Mouse (Mus musculus): Measurements from ENCODE around the gene Ankrd54. TPM values are rescaled to one million over a fixed set of nuclear protein-coding genes. Genes with fewer than 3 reads are reported as not detected.

The Ankrd54 gene
- polyA plus RNA-seq, 1 experiment from 2014 or later = 40.9 TPM

DNA sequence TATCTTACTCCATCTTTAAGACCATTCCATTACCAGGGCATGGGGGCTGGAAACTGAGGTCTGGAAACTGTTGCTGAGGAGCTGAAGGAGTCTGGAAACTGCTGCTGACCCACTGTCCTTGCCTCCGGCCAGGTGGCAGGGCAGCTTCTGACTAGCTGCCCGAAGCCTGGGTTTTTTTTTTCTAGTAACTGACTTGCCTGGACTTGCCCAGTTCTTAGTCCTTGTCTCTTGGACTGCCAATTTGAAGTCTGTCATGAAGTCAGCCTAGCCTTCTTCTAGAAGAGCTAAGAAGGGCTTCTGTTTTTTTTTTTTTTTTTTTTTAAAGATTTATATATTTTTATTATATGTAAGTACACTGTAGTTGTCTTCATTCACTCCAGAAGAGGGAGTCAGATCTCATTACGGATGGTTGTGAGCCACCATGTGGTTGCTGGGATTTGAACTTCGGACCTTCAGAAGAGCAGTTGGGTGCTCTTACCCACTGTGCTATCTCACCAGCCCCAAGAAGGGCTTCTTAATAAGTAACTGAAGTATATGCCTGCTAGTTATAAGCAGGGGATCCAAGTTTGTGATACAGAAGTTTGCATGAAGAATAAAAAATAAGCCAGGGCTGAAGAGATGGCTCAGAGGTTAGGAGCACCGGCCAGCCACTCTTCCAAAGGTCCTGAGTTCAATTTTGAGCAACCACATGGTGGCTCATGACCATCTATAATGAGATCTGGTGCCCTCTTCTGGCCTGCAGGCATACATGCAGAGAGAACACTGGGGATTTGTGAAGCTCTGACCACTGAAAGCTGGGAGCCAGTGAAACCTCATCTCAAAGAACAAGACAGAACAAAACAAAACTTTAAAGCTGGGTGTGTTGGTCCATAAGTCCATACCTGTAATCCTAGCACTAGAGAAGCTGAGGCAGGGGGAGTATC lies 8.7 kb upstream of the Ankrd54 start:
- Histone ChIP-seq H3K36me3 (ENCODE audit: control insufficient read depth, insufficient read depth) (no peaks in the 10 kb centered on the region), H3K9me3 (replicated peaks; ENCODE audit: control insufficient read depth, low read length) (no peaks in the 10 kb centered on the region), H3K9ac (ENCODE audit: low read depth, low read length) (no peak overlapping the region), H3K4me2 (ENCODE audit: low read depth, low read length) (no peak overlapping the region), H3K4me3 (ENCODE audit: low read depth, low read length) (no peak overlapping the region), H3K4me1 (ENCODE audit: control insufficient read depth, low read depth, low read length) (peaks cover 44% of the 10 kb centered on the region), H3K27me3 (ENCODE audit: control insufficient read depth, insufficient read depth, low read depth, low read length) (no peaks in the 10 kb centered on the region), H3K27ac (ENCODE audit: low read length) (no peak overlapping the region)
- no peak for ATAC-seq (ENCODE audit: low read depth)
- WGBS (ENCODE audit: insufficient replicate concordance) = 62% methylated on average over 5 of the region's 5 CpGs

- Histone ChIP-seq H3K27ac (ENCODE audit: low read length) (peak overlapping the region; percentile 77), H3K4me3 (ENCODE audit: low read depth, low read length) (no peak overlapping the region), H3K36me3 (ENCODE audit: control insufficient read depth, insufficient read depth) (no peaks in the 10 kb centered on the region), H3K9me3 (replicated peaks; ENCODE audit: control insufficient read depth, low read length) (no peaks in the 10 kb centered on the region), H3K9ac (ENCODE audit: low read depth, low read length) (peak overlapping the region; percentile 12; the same call in 1 of the 2 replicates), H3K4me2 (ENCODE audit: low read depth, low read length) (peak overlapping the region; percentile 47), H3K27me3 (ENCODE audit: control insufficient read depth, insufficient read depth, low read depth, low read length) (no peaks in the 10 kb centered on the region), H3K4me1 (ENCODE audit: control insufficient read depth, low read depth, low read length) (peaks cover 48% of the 10 kb centered on the region)
- 44% methylated on average over 3 of the region's 3 CpGs for WGBS (ENCODE audit: insufficient replicate concordance)
- peak; percentile 80 for ATAC-seq (ENCODE audit: low read depth)
These were observed 5.7 kb upstream of the Ankrd54 start for GRCm38 (mm10) chr15:79068416-79068815.

DNA sequence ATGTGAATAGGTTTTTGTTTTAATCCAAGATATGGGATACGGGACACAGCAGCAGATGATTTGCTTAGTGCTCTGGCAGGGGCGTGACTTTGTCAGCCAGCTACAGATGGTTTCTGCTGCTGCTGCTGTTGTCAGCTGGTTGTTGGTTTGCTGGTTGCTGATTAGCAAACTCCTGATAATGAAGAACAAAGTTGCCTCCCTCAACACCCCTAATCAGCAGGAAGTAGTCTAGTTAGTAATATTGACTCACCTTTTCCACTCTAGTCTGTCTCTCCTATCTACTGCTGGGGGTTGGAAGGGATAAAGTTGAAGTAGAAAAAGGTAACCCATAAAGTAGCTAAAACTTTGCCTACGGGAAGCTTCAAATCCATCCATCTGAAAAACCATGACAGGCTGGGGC lies 4.9 kb upstream of the Ankrd54 start:
- peak overlapping the region; percentile 47 for H3K4me2 ChIP-seq (ENCODE audit: low read depth, low read length)
- peak; percentile 6 for ATAC-seq (ENCODE audit: low read depth)

GRCm38 (mm10) chr15:79066276-79066675 lies 3.6 kb upstream of the Ankrd54 start:
- Histone ChIP-seq H3K27ac (ENCODE audit: low read length) (no peak overlapping the region), H3K27me3 (ENCODE audit: control insufficient read depth, insufficient read depth, low read depth, low read length) (no peaks in the 10 kb centered on the region), H3K4me1 (ENCODE audit: control insufficient read depth, low read depth, low read length) (peaks cover 51% of the 10 kb centered on the region), H3K9ac (ENCODE audit: low read depth, low read length) (no peak overlapping the region), H3K9me3 (replicated peaks; ENCODE audit: control insufficient read depth, low read length) (no peaks in the 10 kb centered on the region), H3K4me3 (ENCODE audit: low read depth, low read length) (no peak overlapping the region), H3K4me2 (ENCODE audit: low read depth, low read length) (no peak overlapping the region), H3K36me3 (ENCODE audit: control insufficient read depth, insufficient read depth) (no peaks in the 10 kb centered on the region)
- no peak for ATAC-seq (ENCODE audit: low read depth)
- WGBS (ENCODE audit: insufficient replicate concordance) = 59% methylated on average over 2 of the region's 2 CpGs

More for the DNA sequence above, 4.9 kb upstream of the Ankrd54 start:
- no peaks in the 10 kb centered on the region for H3K36me3 ChIP-seq (ENCODE audit: control insufficient read depth, insufficient read depth)
- H3K9ac ChIP-seq (ENCODE audit: low read depth, low read length) = no peak overlapping the region; the same call in 1 of the 2 replicates
- 20% methylated on average over 3 of the region's 3 CpGs for WGBS (ENCODE audit: insufficient replicate concordance)
- peaks cover 50% of the 10 kb centered on the region for H3K4me1 ChIP-seq (ENCODE audit: control insufficient read depth, low read depth, low read length)
- H3K27ac ChIP-seq (ENCODE audit: low read length) = peak overlapping the region; percentile 77
- no peaks in the 10 kb centered on the region for H3K27me3 ChIP-seq (ENCODE audit: control insufficient read depth, insufficient read depth, low read depth, low read length)
- H3K9me3 ChIP-seq (replicated peaks; ENCODE audit: control insufficient read depth, low read length) = no peaks in the 10 kb centered on the region
- no peak overlapping the region for H3K4me3 ChIP-seq (ENCODE audit: low read depth, low read length)

DNA sequence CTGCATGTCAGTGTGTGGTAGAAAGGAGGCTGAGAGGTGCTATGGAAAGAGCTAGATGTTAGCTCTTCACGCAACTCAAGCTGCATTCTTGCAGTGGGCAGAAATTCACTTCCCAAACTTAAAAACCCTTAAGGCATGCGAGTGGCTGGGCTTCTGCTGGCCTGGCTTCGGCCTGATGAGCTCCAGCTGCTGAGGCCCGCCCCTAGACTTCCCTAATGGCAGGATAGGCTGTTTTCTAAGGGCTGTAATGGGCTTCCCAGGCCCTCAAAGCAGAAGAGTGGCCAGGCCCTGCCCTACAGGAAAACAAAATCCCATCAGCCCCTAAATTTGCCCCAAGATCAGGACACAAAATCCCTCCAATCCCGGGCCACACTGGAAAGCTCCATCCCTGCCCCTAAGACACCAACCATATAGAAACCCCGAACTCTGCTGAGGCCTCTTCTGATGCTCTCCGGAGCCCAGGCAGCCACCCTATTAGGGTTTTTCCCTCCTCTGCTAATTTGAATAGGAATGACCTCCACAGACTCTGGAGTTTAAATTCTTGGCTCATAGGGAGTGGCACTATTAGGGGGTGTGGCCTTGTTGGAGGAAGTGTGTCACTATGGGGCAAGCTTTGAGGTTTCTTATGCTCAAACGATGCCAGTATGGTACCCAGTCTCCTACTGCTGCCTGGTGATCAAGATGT lies 2.5 kb upstream of the Ankrd54 start:
- no peak overlapping the region for H3K4me2 ChIP-seq (ENCODE audit: low read depth, low read length)
- 70% methylated on average over 8 of the region's 8 CpGs for WGBS (ENCODE audit: insufficient replicate concordance)
- peaks cover 7% of the 10 kb centered on the region for H3K36me3 ChIP-seq (ENCODE audit: control insufficient read depth, insufficient read depth)
- H3K9ac ChIP-seq (ENCODE audit: low read depth, low read length) = no peak overlapping the region
- H3K27ac ChIP-seq (ENCODE audit: low read length) = peak overlapping the region; percentile 25; the same call in 1 of the 2 replicates
- no peak for ATAC-seq (ENCODE audit: low read depth)
- H3K4me1 ChIP-seq (ENCODE audit: control insufficient read depth, low read depth, low read length) = peaks cover 62% of the 10 kb centered on the region
- H3K27me3 ChIP-seq (ENCODE audit: control insufficient read depth, insufficient read depth, low read depth, low read length) = no peaks in the 10 kb centered on the region
- H3K4me3 ChIP-seq (ENCODE audit: low read depth, low read length) = no peak overlapping the region
- H3K9me3 ChIP-seq (replicated peaks; ENCODE audit: control insufficient read depth, low read length) = no peaks in the 10 kb centered on the region

DNA sequence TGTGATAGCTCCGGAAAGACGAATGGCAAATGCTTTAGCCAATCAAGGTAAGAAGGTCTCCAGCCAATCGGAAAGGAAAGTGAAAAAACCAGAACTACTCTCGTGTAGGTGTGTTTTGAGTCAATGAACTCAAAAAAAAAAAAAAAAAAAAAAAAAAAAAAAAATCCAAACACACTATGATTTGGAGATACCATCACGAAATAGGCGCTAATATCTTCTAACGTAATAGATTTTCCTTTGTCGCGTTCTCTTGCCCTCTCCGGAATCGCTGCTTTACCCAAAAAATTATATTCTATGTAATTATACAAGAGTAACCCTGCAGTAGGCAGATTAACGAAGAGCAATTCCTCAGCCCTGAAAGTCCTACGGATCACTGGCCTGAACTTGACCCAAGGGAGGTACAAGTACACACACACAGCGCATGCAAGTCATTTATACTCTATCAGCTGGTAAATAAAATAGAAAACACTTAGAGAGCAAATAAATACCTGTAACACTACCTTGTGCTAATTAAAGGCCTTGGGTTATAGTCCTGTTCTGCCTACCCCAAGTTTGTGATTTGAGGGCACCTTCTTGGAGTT lies 557 bp upstream of the Ankrd54 start:
- Histone ChIP-seq H3K9me3 (replicated peaks; ENCODE audit: control insufficient read depth, low read length) (no peaks in the 10 kb centered on the region), H3K9ac (ENCODE audit: low read depth, low read length) (peak overlapping the region; percentile 58), H3K4me2 (ENCODE audit: low read depth, low read length) (peak overlapping the region; percentile 78), H3K36me3 (ENCODE audit: control insufficient read depth, insufficient read depth) (peaks cover 27% of the 10 kb centered on the region), H3K4me3 (ENCODE audit: low read depth, low read length) (peak overlapping the region; percentile 50), H3K27ac (ENCODE audit: low read length) (peak overlapping the region; percentile 59), H3K27me3 (ENCODE audit: control insufficient read depth, insufficient read depth, low read depth, low read length) (no peaks in the 10 kb centered on the region), H3K4me1 (ENCODE audit: control insufficient read depth, low read depth, low read length) (peaks cover 66% of the 10 kb centered on the region)
- no peak for ATAC-seq (ENCODE audit: low read depth)
- WGBS (ENCODE audit: insufficient replicate concordance) = 10% methylated on average over 14 of the region's 14 CpGs

GRCm38 (mm10) chr15:79060887-79061565 lies 1.7 kb downstream of the Ankrd54 start:
- H3K27me3 ChIP-seq (ENCODE audit: control insufficient read depth, insufficient read depth, low read depth, low read length) = no peaks in the 10 kb centered on the region
- H3K27ac ChIP-seq (ENCODE audit: low read length) = 0 out of 2 replicates have a peak overlapping the region, but pooled peaks have one; percentile 0
- peak overlapping the region; percentile 92 for H3K4me3 ChIP-seq (ENCODE audit: low read depth, low read length)
- H3K4me1 ChIP-seq (ENCODE audit: control insufficient read depth, low read depth, low read length) = peaks cover 57% of the 10 kb centered on the region
- H3K36me3 ChIP-seq (ENCODE audit: control insufficient read depth, insufficient read depth) = peaks cover 48% of the 10 kb centered on the region
- 68% methylated on average over 14 of the region's 14 CpGs for WGBS (ENCODE audit: insufficient replicate concordance)
- H3K9me3 ChIP-seq (replicated peaks; ENCODE audit: control insufficient read depth, low read length) = no peaks in the 10 kb centered on the region
- peak overlapping the region; percentile 71 for H3K4me2 ChIP-seq (ENCODE audit: low read depth, low read length)
- H3K9ac ChIP-seq (ENCODE audit: low read depth, low read length) = peak overlapping the region; percentile 90
- ATAC-seq (ENCODE audit: low read depth) = no peak

GRCm38 (mm10) chr15:79057850-79058249 lies 4.8 kb downstream of the Ankrd54 start:
- no peak overlapping the region for H3K9ac ChIP-seq (ENCODE audit: low read depth, low read length)
- H3K4me2 ChIP-seq (ENCODE audit: low read depth, low read length) = peak overlapping the region; percentile 31
- no peaks in the 10 kb centered on the region for H3K27me3 ChIP-seq (ENCODE audit: control insufficient read depth, insufficient read depth, low read depth, low read length)
- 50% methylated on average over 6 of the region's 6 CpGs for WGBS (ENCODE audit: insufficient replicate concordance)
- H3K27ac ChIP-seq (ENCODE audit: low read length) = peak overlapping the region; percentile 70
- H3K9me3 ChIP-seq (replicated peaks; ENCODE audit: control insufficient read depth, low read length) = no peaks in the 10 kb centered on the region
- peak; percentile 17 for ATAC-seq (ENCODE audit: low read depth)
- H3K4me1 ChIP-seq (ENCODE audit: control insufficient read depth, low read depth, low read length) = peaks cover 43% of the 10 kb centered on the region
- peaks cover 80% of the 10 kb centered on the region for H3K36me3 ChIP-seq (ENCODE audit: control insufficient read depth, insufficient read depth)
- H3K4me3 ChIP-seq (ENCODE audit: low read depth, low read length) = no peak overlapping the region
